Mouse (Mus musculus) cerebellum, adult 9-10 months (tissue): ENCODE results near the gene Anapc11.

Experiments
- DNase-seq: peaks from one replicate; pipeline ENCODE4 v3.0.0; 2022

The Anapc11 gene

GRCm38 (mm10) chr11:120608241-120609034, 10.2 kb downstream of the Anapc11 start, which contains the start of gene Npb:
Gene Npb, plus strand, starts transcription at chr11:120608477.
- DNase-seq: no peak

GRCm38 (mm10) chr11:120609250-120609649, 11.0 kb downstream of the Anapc11 start:
- DNase-seq: peak; percentile 34

- peak; percentile 36 for DNase-seq
Observed at GRCm38 (mm10) chr11:120610477-120611046, 12.3 kb downstream of the Anapc11 start.

GRCm38 (mm10) chr11:120612763-120613162, 14.5 kb downstream of the Anapc11 start:
- peak; percentile 95 for DNase-seq

- DNase-seq: no peak
Observed at GRCm38 (mm10) chr11:120613481-120613972, 15.3 kb downstream of the Anapc11 start.

GRCm38 (mm10) chr11:120613976-120614375, 15.8 kb downstream of the Anapc11 start:
- DNase-seq: peak; percentile 61

- DNase-seq: peak; percentile 52
Observed at GRCm38 (mm10) chr11:120615167-120615566, 16.9 kb downstream of the Anapc11 start.

GRCm38 (mm10) chr11:120615606-120616203, 17.5 kb downstream of the Anapc11 start:
- DNase-seq: peak; percentile 46

- DNase-seq: peak; percentile 57
Observed at GRCm38 (mm10) chr11:120616617-120617294, 18.5 kb downstream of the Anapc11 start.

- DNase-seq: peak; percentile 94
Observed at GRCm38 (mm10) chr11:120617519-120618112, 19.4 kb downstream of the Anapc11 start, which contains the start of gene Pcyt2. Gene Pcyt2, minus strand, starts transcription at chr11:120617936.

- peak; percentile 61 for DNase-seq
Observed at GRCm38 (mm10) chr11:120618619-120619535, 20.7 kb downstream of the Anapc11 start.

- peak; percentile 37 for DNase-seq
Observed at GRCm38 (mm10) chr11:120620195-120620594, 22.0 kb downstream of the Anapc11 start.

- DNase-seq: no peak
Observed at GRCm38 (mm10) chr11:120622805-120623204, 24.6 kb downstream of the Anapc11 start.

GRCm38 (mm10) chr11:120623961-120624679, 25.9 kb downstream of the Anapc11 start:
- DNase-seq: peak; percentile 58

- peak; percentile 80 for DNase-seq
Observed at GRCm38 (mm10) chr11:120624680-120625111, 26.5 kb downstream of the Anapc11 start.

- DNase-seq: no peak
Observed at GRCm38 (mm10) chr11:120625152-120625775, 27.0 kb downstream of the Anapc11 start, which contains the start of gene Sirt7. Gene Sirt7, minus strand, starts transcription at chr11:120625240.

GRCm38 (mm10) chr11:120626785-120627467, 28.7 kb downstream of the Anapc11 start:
- DNase-seq: no peak

GRCm38 (mm10) chr11:120627468-120628300, 29.5 kb downstream of the Anapc11 start:
- no peak for DNase-seq
